Mouse (Mus musculus) E14TG2a.4 (cell line): ENCODE measurements around the gene Baz1b.

Source experiments
- H3K27me3 ChIP-seq: 2 replicates; pipeline ENCODE4 v1.6.1; 2014; ENCODE audit warnings: low read length, control low read depth; ENCODE audit not compliant: insufficient read depth
- H3K36me3 ChIP-seq: 2 replicates; pipeline ENCODE4 v1.6.1; 2014; ENCODE audit warnings: low read length, control low read depth; ENCODE audit not compliant: insufficient read depth
- H3K4me1 ChIP-seq: replicated peaks from 2 replicates; pipeline ENCODE4 v1.6.1; 2014; ENCODE audit warnings: low read depth, low read length, control low read depth
- H3K4me3 ChIP-seq: replicated peaks from 2 replicates; pipeline ENCODE4 v1.5.1; 2014; ENCODE audit warnings: mild to moderate bottlenecking, low read length
- H3K9me3 ChIP-seq: 2 replicates; pipeline ENCODE4 v1.6.1; 2014; ENCODE audit warnings: low read length, control low read depth
- CTCF ChIP-seq: conservative IDR thresholded peaks from 2 replicates; pipeline ENCODE4 v1.5.1; 2014; ENCODE audit warnings: low read length
- NANOG ChIP-seq: IDR thresholded peaks from 2 replicates; pipeline ENCODE4 v1.6.1; 2014; ENCODE audit warnings: borderline replicate concordance, low read length, mixed read lengths
- POU5F1 ChIP-seq: IDR thresholded peaks from 2 replicates; pipeline ENCODE4 v1.6.1; 2014; ENCODE audit warnings: low read length, borderline replicate concordance

Baz1b gene

GRCm38 (mm10) chr5:135186621-135187348, at the start of gene Baz1b:
TSS of gene Baz1b (plus strand) at chr5:135187264.
- peaks cover 39% of the 10 kb centered on the region for H3K36me3 ChIP-seq
- no peaks in the 10 kb centered on the region for H3K9me3 ChIP-seq
- H3K27me3 ChIP-seq = no peaks in the 10 kb centered on the region
- peaks cover 62% of the 10 kb centered on the region for H3K4me1 ChIP-seq
- H3K4me3 ChIP-seq = peak within 1 kb of the TSS; percentile 94
- TF ChIP-seq NANOG (peak; percentile 24; the same call in 1 of the 2 replicates), POU5F1 (no peak)

- no peaks in the 10 kb centered on the region for H3K36me3 ChIP-seq
- H3K4me1 ChIP-seq = peaks cover 13% of the 10 kb centered on the region
- H3K9me3 ChIP-seq = peaks cover 4% of the 10 kb centered on the region; the same call in 1 of the 2 replicates
- peaks cover 20% of the 10 kb centered on the region; the same call in 1 of the 2 replicates for H3K27me3 ChIP-seq
- no peak for TF ChIP-seq CTCF
- no peak for TF ChIP-seq NANOG
- no peak for TF ChIP-seq POU5F1
- H3K4me3 ChIP-seq = no peak overlapping the region
Measured at GRCm38 (mm10) chr5:135139881-135140280, 47.2 kb upstream of the Baz1b start.

GRCm38 (mm10) chr5:135144469-135144868, 42.6 kb upstream of the Baz1b start:
- no peak overlapping the region for H3K4me3 ChIP-seq
- no peaks in the 10 kb centered on the region for H3K36me3 ChIP-seq
- TF ChIP-seq CTCF (no peak), NANOG (no peak), POU5F1 (no peak)
- peaks cover 4% of the 10 kb centered on the region; the same call in 1 of the 2 replicates for H3K9me3 ChIP-seq
- H3K27me3 ChIP-seq = peaks cover 9% of the 10 kb centered on the region; the same call in 1 of the 2 replicates
- H3K4me1 ChIP-seq = peaks cover 15% of the 10 kb centered on the region

GRCm38 (mm10) chr5:135145532-135145931, 41.5 kb upstream of the Baz1b start:
- no peak for TF ChIP-seq CTCF
- no peak for TF ChIP-seq POU5F1
- TF ChIP-seq NANOG = no peak
- H3K27me3 ChIP-seq = peaks cover 9% of the 10 kb centered on the region; the same call in 1 of the 2 replicates
- H3K36me3 ChIP-seq = no peaks in the 10 kb centered on the region
- H3K9me3 ChIP-seq = peaks cover 4% of the 10 kb centered on the region; the same call in 1 of the 2 replicates
- no peak overlapping the region for H3K4me3 ChIP-seq
- peaks cover 15% of the 10 kb centered on the region for H3K4me1 ChIP-seq

- Histone ChIP-seq H3K9me3 (peaks cover 4% of the 10 kb centered on the region; the same call in 1 of the 2 replicates), H3K4me3 (no peak overlapping the region), H3K4me1 (peaks cover 19% of the 10 kb centered on the region), H3K36me3 (peaks cover 2% of the 10 kb centered on the region), H3K27me3 (peaks cover 8% of the 10 kb centered on the region; the same call in 1 of the 2 replicates)
- TF ChIP-seq CTCF (no peak), NANOG (no peak), POU5F1 (no peak)
Measured at GRCm38 (mm10) chr5:135145955-135146354, 41.1 kb upstream of the Baz1b start.

GRCm38 (mm10) chr5:135148715-135149052, 38.4 kb upstream of the Baz1b start:
- peak overlapping the region; percentile 100 for H3K4me3 ChIP-seq
- no peak for TF ChIP-seq CTCF
- no peak for TF ChIP-seq POU5F1
- no peak for TF ChIP-seq NANOG

GRCm38 (mm10) chr5:135149053-135149819, 37.8 kb upstream of the Baz1b start, which contains the start of gene Tbl2:
TSS of gene Tbl2 (plus strand) at chr5:135149657.
- TF ChIP-seq POU5F1 = no peak
- no peak for TF ChIP-seq NANOG
- no peak for TF ChIP-seq CTCF

More at GRCm38 (mm10) chr5:135148715-135149052, 38.4 kb upstream of the Baz1b start:
- H3K27me3 ChIP-seq = no peaks in the 10 kb centered on the region
- peaks cover 41% of the 10 kb centered on the region for H3K4me1 ChIP-seq
- peaks cover 27% of the 10 kb centered on the region for H3K36me3 ChIP-seq
- no peaks in the 10 kb centered on the region for H3K9me3 ChIP-seq

GRCm38 (mm10) chr5:135149820-135150178, 37.3 kb upstream of the Baz1b start:
- no peaks in the 10 kb centered on the region for H3K9me3 ChIP-seq
- H3K4me3 ChIP-seq = peak overlapping the region; percentile 100
- peaks cover 46% of the 10 kb centered on the region for H3K4me1 ChIP-seq
- H3K27me3 ChIP-seq = no peaks in the 10 kb centered on the region
- TF ChIP-seq POU5F1 (no peak), NANOG (no peak), CTCF (no peak)
- H3K36me3 ChIP-seq = peaks cover 38% of the 10 kb centered on the region

More at GRCm38 (mm10) chr5:135149053-135149819, 37.8 kb upstream of the Baz1b start, which contains the start of gene Tbl2:
- Histone ChIP-seq H3K4me1 (peaks cover 45% of the 10 kb centered on the region), H3K27me3 (no peaks in the 10 kb centered on the region), H3K36me3 (peaks cover 32% of the 10 kb centered on the region), H3K9me3 (no peaks in the 10 kb centered on the region), H3K4me3 (peak within 1 kb of the TSS; percentile 100)
